Mouse (Mus musculus) hindbrain, embryonic 12.5 days (tissue): ENCODE measurements around the gene Adam30. TPM values are rescaled to one million over a fixed set of nuclear protein-coding genes. Genes with fewer than 3 reads are reported as not detected.

Source experiments
- ATAC-seq: fragments of 200-750 bp; cut with Nextera tagmentation; 2 replicates; pipeline ENCODE4 v1.8.0; 2017; ENCODE audit warnings: moderate TSS enrichment; ENCODE audit not compliant: low FRiP score
- H3K27ac ChIP-seq: fragments of 300-500 bp; sonication (generic); 2 replicates; pipeline ENCODE4 v1.5.1; 2016; ENCODE audit warnings: mild to moderate bottlenecking
- H3K27me3 ChIP-seq: fragments of 300-500 bp; sonication (generic); 2 replicates; pipeline ENCODE4 v1.6.1; 2016; ENCODE audit warnings: mild to moderate bottlenecking
- H3K36me3 ChIP-seq: fragments of 300-500 bp; sonication (generic); 2 replicates; pipeline ENCODE4 v1.6.1; 2016; ENCODE audit warnings: mild to moderate bottlenecking
- H3K4me1 ChIP-seq: fragments of 300-500 bp; sonication (generic); 2 replicates; pipeline ENCODE4 v1.6.1; 2016
- H3K4me2 ChIP-seq: fragments of 300-500 bp; sonication (generic); replicated peaks from 2 replicates; pipeline ENCODE4 v1.6.1; 2016; ENCODE audit warnings: mild to moderate bottlenecking
- H3K4me3 ChIP-seq: fragments of 300-500 bp; sonication (generic); 2 replicates; pipeline ENCODE4 v1.5.1; 2016; ENCODE audit warnings: mild to moderate bottlenecking
- H3K9ac ChIP-seq: fragments of 300-500 bp; sonication (generic); 2 replicates; pipeline ENCODE4 v1.6.1; 2016; ENCODE audit warnings: mild to moderate bottlenecking, moderate library complexity
- H3K9me3 ChIP-seq: fragments of 300-500 bp; sonication (generic); replicated peaks from 2 replicates; pipeline ENCODE4 v1.6.1; 2016; ENCODE audit warnings: mild to moderate bottlenecking
- WGBS: fragments of 180-500 bp; shearing (Covaris S2); methylation state at CpG from one replicate; pipeline ENCODE4 v1.1.7; 2016; 5-methylcytosine and 5-hydroxymethylcytosine counted together
- polyA plus RNA-seq: library from polyadenylated mRNA; unstranded; fragments of >200 nt; fragmentation: Nextera tagmentation; extraction: Ambion mirVana; gene quantifications from 2 replicates; pipeline ENCODE4 v1.2.1, GENCODE M21; 2016

The Adam30 gene
- polyA plus RNA-seq, 1 experiment from 2014 or later, result not detected

DNA sequence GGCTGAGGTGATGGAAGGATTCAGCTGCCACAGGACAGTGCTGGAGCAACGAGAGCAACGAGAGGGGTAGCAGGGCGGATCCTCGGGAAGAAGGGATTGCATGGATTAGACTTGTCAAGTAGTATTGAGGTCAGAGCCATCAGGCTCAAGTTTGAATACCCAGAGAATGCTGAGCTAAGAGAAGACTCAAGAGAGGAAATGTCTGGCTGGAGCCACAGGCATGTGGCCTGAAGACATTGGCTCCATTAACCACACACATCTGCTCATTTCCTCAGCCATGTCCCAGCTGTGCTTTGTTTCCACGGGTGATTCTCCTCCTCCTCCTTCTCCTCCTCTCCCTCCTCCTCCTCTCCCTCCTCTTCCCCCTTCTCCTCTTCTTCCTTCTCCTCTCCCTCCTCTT is 39.3 kb downstream of the Adam30 start:
- Histone ChIP-seq H3K27me3 (no peaks in the 10 kb centered on the region), H3K27ac (no peak overlapping the region), H3K4me2 (no peak overlapping the region), H3K4me1 (peaks cover 6% of the 10 kb centered on the region; the same call in 1 of the 2 replicates), H3K9ac (no peak overlapping the region), H3K9me3 (no peaks in the 10 kb centered on the region), H3K36me3 (no peaks in the 10 kb centered on the region), H3K4me3 (no peak overlapping the region)
- 74% methylated on average over 5 of the region's 5 CpGs for WGBS
- ATAC-seq, result no peak

DNA sequence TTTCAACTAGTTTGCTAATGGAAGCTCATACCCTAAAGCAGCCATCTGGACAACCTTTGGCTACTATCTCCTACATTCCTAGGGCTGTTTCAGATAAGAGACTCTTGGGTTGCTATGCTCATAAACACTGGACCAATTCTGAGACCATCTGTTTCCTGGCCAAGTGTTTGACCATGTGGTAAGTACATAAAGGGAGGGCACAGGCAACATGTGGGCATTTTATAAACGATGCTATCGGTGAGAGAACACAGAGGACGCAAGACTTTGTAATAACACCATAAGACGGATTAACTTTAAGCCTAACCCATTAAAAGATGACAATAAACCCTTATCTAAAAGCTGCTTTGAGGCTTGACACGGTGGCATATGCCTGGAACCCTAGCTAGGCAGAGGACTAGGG is 42.9 kb downstream of the Adam30 start:
- no peaks in the 10 kb centered on the region for H3K9me3 ChIP-seq
- ATAC-seq, result no peak
- 81% methylated on average over 5 of the region's 5 CpGs for WGBS
- H3K4me2 ChIP-seq, result no peak overlapping the region
- no peak overlapping the region for H3K27ac ChIP-seq
- no peaks in the 10 kb centered on the region for H3K27me3 ChIP-seq
- 0 out of 2 replicates have a peak, but pooled peaks cover 2% of the 10 kb centered on the region for H3K4me1 ChIP-seq
- H3K4me3 ChIP-seq, result no peak overlapping the region
- no peaks in the 10 kb centered on the region for H3K36me3 ChIP-seq
- H3K9ac ChIP-seq, result no peak overlapping the region

GRCm38 (mm10) chr3:98206977-98207376 is 46.5 kb downstream of the Adam30 start:
- 64% methylated on average over 3 of the region's 3 CpGs for WGBS
- H3K36me3 ChIP-seq, result no peaks in the 10 kb centered on the region
- H3K4me3 ChIP-seq, result no peak overlapping the region
- H3K9me3 ChIP-seq, result no peaks in the 10 kb centered on the region
- H3K27me3 ChIP-seq, result no peaks in the 10 kb centered on the region
- H3K4me2 ChIP-seq, result no peak overlapping the region
- no peak for ATAC-seq
- no peaks in the 10 kb centered on the region for H3K4me1 ChIP-seq
- no peak overlapping the region for H3K27ac ChIP-seq
- no peak overlapping the region for H3K9ac ChIP-seq

- no peak for ATAC-seq
- Histone ChIP-seq H3K9me3 (no peaks in the 10 kb centered on the region), H3K4me3 (no peak overlapping the region), H3K27me3 (no peaks in the 10 kb centered on the region), H3K9ac (no peak overlapping the region), H3K27ac (no peak overlapping the region), H3K4me2 (no peak overlapping the region), H3K4me1 (no peaks in the 10 kb centered on the region), H3K36me3 (no peaks in the 10 kb centered on the region)
- WGBS, result 85% methylated on average over 4 of the region's 4 CpGs
Observed at GRCm38 (mm10) chr3:98209161-98209560, 48.7 kb downstream of the Adam30 start.

DNA sequence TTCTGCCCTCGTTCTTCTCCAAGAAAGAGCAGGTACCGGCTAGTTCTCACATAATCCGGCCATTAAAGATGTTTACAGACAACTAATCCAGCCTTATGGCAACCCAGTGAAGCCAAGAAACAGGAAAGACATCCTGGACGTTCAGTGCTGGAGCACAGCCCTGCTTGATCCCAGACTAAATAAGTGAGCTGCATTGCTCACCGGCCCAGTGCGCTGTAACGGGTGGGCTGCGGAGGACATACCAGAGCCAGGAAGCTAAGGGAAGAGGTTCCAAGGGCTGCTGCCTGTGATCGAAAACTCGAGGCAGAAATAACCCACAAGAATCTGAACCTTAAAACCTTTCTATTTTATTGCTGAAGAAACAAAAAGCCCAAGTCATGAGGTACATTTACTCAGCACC is 50.4 kb downstream of the Adam30 start:
- ATAC-seq, result no peak
- Histone ChIP-seq H3K36me3 (no peaks in the 10 kb centered on the region), H3K27me3 (no peaks in the 10 kb centered on the region), H3K9ac (no peak overlapping the region), H3K4me2 (no peak overlapping the region), H3K27ac (no peak overlapping the region), H3K9me3 (no peaks in the 10 kb centered on the region), H3K4me3 (no peak overlapping the region), H3K4me1 (no peaks in the 10 kb centered on the region)
- 78% methylated on average over 10 of the region's 10 CpGs for WGBS

DNA sequence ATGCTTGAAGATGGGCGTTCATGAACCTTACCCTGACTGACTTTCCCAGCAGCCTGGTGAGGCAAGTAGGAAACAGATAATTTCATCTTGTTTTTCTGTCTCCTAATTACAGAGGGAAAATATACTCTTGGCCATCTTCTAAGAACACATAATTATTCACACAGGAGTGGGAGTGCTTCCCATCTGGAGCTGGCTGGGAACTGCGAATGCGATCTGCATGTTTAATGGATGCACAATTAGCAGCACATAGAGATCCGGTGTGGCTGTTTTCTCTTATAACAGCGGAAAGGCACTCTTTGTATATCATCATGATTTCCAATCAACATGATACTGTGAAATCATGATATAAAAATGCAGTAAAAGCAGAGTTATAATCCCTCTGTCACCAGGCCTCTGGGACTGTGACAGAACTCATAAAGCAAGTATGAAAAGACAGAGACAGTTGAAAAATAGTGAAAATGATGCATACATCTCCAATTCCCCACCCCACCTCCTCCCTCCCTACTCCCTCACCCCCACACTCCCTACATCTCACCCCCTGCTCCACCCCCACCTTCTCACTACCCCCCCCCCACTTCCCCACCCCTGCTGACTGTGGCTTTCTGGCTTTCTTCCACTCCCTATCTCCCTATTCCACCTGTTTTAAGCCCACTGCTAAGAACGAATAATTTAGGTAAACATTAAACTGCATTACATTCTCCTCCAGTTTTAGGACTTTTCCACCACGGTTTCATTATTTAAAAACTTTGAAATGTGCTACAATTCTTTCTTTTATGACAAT is 51.1 kb downstream of the Adam30 start:
- H3K4me2 ChIP-seq, result no peak overlapping the region
- no peaks in the 10 kb centered on the region for H3K27me3 ChIP-seq
- no peaks in the 10 kb centered on the region for H3K4me1 ChIP-seq
- no peaks in the 10 kb centered on the region for H3K36me3 ChIP-seq
- no peak overlapping the region for H3K27ac ChIP-seq
- no peak overlapping the region for H3K4me3 ChIP-seq
- 72% methylated on average over 7 of the region's 7 CpGs for WGBS
- H3K9ac ChIP-seq, result no peak overlapping the region
- H3K9me3 ChIP-seq, result no peaks in the 10 kb centered on the region
- no peak for ATAC-seq

Other genes starting within 250 kb of the Adam30 start
- gene Notch2, start 147.1 kb upstream of the Adam30 start, polyA plus RNA-seq, result 26.5 and 30.1 TPM in 2 replicates
- gene Reg4, start 61.5 kb downstream of the Adam30 start, polyA plus RNA-seq, result not detected in 2 replicates
- gene Hmgcs2, start 119.8 kb downstream of the Adam30 start, polyA plus RNA-seq, result 4.0 and 5.6 TPM in 2 replicates
- gene Phgdh, start 179.4 kb downstream of the Adam30 start, polyA plus RNA-seq, result 201 and 240 TPM in 2 replicates
- gene Zfp697, start 221.8 kb downstream of the Adam30 start, polyA plus RNA-seq, result 9.7 and 12.0 TPM in 2 replicates